Mouse (Mus musculus) brain, embryonic 14.5 days (tissue): ENCODE measurements around the gene Mrnip.

ENCODE experiments used
- CTCF ChIP-seq: fragments of 200-500 bp; IDR thresholded peaks from 2 replicates; pipeline ENCODE4 v1.5.1; 2012; ENCODE audit warnings: inconsistent platforms, mild to moderate bottlenecking, moderate library complexity, borderline replicate concordance; ENCODE audit not compliant: insufficient read depth, insufficient read length; ENCODE audit errors: extremely low read depth
- POLR2A ChIP-seq: fragments of 200-500 bp; IDR thresholded peaks from 2 replicates; pipeline ENCODE4 v1.6.1; 2012; ENCODE audit warnings: mild to moderate bottlenecking, inconsistent platforms, borderline replicate concordance; ENCODE audit not compliant: poor library complexity, insufficient read depth, insufficient read length, severe bottlenecking; ENCODE audit errors: extremely low read depth

DNA sequence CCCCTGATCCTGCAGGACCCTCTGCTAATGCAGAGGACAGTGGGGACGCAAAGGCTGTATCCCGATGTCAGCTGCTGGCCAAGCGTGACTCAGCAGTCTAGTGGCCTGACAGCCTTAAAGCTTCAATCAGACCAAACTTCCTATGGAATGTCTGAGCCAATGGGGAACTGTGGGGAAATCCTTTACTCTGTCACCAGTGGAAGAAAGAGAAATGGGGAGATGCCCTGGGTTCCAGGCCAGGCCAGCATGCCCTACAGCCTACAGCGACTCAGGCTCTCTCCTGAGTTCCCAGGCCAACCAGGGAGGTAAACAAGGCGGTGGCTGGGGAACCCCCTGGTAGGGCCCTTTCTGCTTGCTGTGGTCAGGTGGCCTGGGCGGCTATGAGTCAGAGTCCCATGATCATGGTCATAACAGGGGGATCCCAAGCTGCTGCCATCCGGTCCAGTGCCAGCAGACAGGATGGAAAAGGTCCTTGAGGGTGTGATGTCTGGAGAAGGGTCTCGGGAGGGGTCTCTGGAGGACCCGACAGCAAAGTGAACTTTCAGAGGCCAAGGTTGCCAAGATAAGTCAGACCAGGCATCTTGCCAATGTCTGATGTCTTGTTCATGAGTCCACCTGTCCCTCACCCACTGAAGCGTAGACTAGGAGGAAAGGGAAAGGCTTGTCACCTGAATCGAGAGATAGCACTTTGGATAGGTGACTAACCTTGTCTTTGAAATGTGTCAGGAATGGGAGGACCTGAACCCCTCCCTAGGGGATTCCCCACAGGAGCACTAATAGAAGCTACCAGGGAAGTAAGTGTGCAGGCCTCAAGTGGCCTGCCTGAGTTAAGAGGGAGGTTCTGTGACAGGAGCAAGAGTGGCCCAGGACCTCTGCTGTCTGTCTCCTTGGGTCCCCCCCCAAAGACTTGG, 38.9 kb downstream of the Mrnip start:
- TF ChIP-seq POLR2A (no peak), CTCF (no peak)
